Mouse (Mus musculus): Measurements from ENCODE around the gene Saxo1. TPM values are rescaled to one million over a fixed set of nuclear protein-coding genes. Genes with fewer than 3 reads are reported as not detected.

Saxo1 gene
- polyA plus RNA-seq, 1 experiment from 2014 or later = not detected

- Histone ChIP-seq H3K9ac (ENCODE audit: low read depth, low read length) (no peak overlapping the region), H3K4me2 (replicated peaks; ENCODE audit: low read depth, low read length) (no peak overlapping the region), H3K9me3 (ENCODE audit: control insufficient read depth, low read length) (no peaks in the 10 kb centered on the region), H3K27me3 (ENCODE audit: control insufficient read depth, insufficient read depth, low read length) (no peaks in the 10 kb centered on the region), H3K4me3 (ENCODE audit: low read depth, low read length) (no peak overlapping the region), H3K27ac (ENCODE audit: low read depth, low read length) (no peak overlapping the region), H3K4me1 (replicated peaks; ENCODE audit: control insufficient read depth, insufficient read depth, low read length) (no peaks in the 10 kb centered on the region), H3K36me3 (ENCODE audit: control insufficient read depth, insufficient read depth, low read length) (no peaks in the 10 kb centered on the region)
- WGBS = 81% methylated on average over 7 of the region's 7 CpGs
- DNase-seq (ENCODE audit: low spot score) = no peak
- no peak for ATAC-seq (ENCODE audit: low FRiP score)
Measured at GRCm38 (mm10) chr4:86425581-86425980, 132.5 kb downstream of the Saxo1 start.

GRCm38 (mm10) chr4:86422586-86422985 lies 135.5 kb downstream of the Saxo1 start:
- no peaks in the 10 kb centered on the region for H3K4me1 ChIP-seq (replicated peaks; ENCODE audit: control insufficient read depth, insufficient read depth, low read length)
- H3K4me3 ChIP-seq (ENCODE audit: low read depth, low read length) = no peak overlapping the region
- H3K9ac ChIP-seq (ENCODE audit: low read depth, low read length) = no peak overlapping the region
- no peak for ATAC-seq (ENCODE audit: low FRiP score)
- H3K27me3 ChIP-seq (ENCODE audit: control insufficient read depth, insufficient read depth, low read length) = no peaks in the 10 kb centered on the region
- H3K4me2 ChIP-seq (replicated peaks; ENCODE audit: low read depth, low read length) = no peak overlapping the region
- no peaks in the 10 kb centered on the region for H3K9me3 ChIP-seq (ENCODE audit: control insufficient read depth, low read length)
- DNase-seq (ENCODE audit: low spot score) = no peak
- no peak overlapping the region for H3K27ac ChIP-seq (ENCODE audit: low read depth, low read length)
- no peaks in the 10 kb centered on the region for H3K36me3 ChIP-seq (ENCODE audit: control insufficient read depth, insufficient read depth, low read length)
- 68% methylated on average over 6 of the region's 6 CpGs for WGBS

- no peaks in the 10 kb centered on the region for H3K9me3 ChIP-seq (ENCODE audit: control insufficient read depth, low read length)
- no peaks in the 10 kb centered on the region for H3K4me1 ChIP-seq (replicated peaks; ENCODE audit: control insufficient read depth, insufficient read depth, low read length)
- no peak overlapping the region for H3K9ac ChIP-seq (ENCODE audit: low read depth, low read length)
- no peak overlapping the region for H3K27ac ChIP-seq (ENCODE audit: low read depth, low read length)
- H3K4me3 ChIP-seq (ENCODE audit: low read depth, low read length) = no peak overlapping the region
- no peaks in the 10 kb centered on the region for H3K27me3 ChIP-seq (ENCODE audit: control insufficient read depth, insufficient read depth, low read length)
- 61% methylated on average over 15 of the region's 15 CpGs for WGBS
- ATAC-seq (ENCODE audit: low FRiP score) (peak; percentile 30; the same call in 1 of the 2 replicates), DNase-seq (ENCODE audit: low spot score) (peak; percentile 11)
- no peak overlapping the region for H3K4me2 ChIP-seq (replicated peaks; ENCODE audit: low read depth, low read length)
- H3K36me3 ChIP-seq (ENCODE audit: control insufficient read depth, insufficient read depth, low read length) = no peaks in the 10 kb centered on the region
Measured at GRCm38 (mm10) chr4:86416401-86417025, 141.6 kb downstream of the Saxo1 start.

GRCm38 (mm10) chr4:86413388-86413787 lies 144.7 kb downstream of the Saxo1 start:
- no peaks in the 10 kb centered on the region for H3K4me1 ChIP-seq (replicated peaks; ENCODE audit: control insufficient read depth, insufficient read depth, low read length)
- H3K27ac ChIP-seq (ENCODE audit: low read depth, low read length) = no peak overlapping the region
- no peak overlapping the region for H3K4me2 ChIP-seq (replicated peaks; ENCODE audit: low read depth, low read length)
- H3K36me3 ChIP-seq (ENCODE audit: control insufficient read depth, insufficient read depth, low read length) = no peaks in the 10 kb centered on the region
- 32% methylated on average over 3 of the region's 3 CpGs for WGBS
- no peaks in the 10 kb centered on the region for H3K27me3 ChIP-seq (ENCODE audit: control insufficient read depth, insufficient read depth, low read length)
- no peak overlapping the region for H3K4me3 ChIP-seq (ENCODE audit: low read depth, low read length)
- peak; percentile 19 for DNase-seq (ENCODE audit: low spot score)
- no peaks in the 10 kb centered on the region for H3K9me3 ChIP-seq (ENCODE audit: control insufficient read depth, low read length)
- peak; percentile 60 for ATAC-seq (ENCODE audit: low FRiP score)
- no peak overlapping the region for H3K9ac ChIP-seq (ENCODE audit: low read depth, low read length)

GRCm38 (mm10) chr4:86410946-86411345 lies 147.2 kb downstream of the Saxo1 start:
- 85% methylated on average over 3 of the region's 3 CpGs for WGBS
- no peak overlapping the region for H3K4me3 ChIP-seq (ENCODE audit: low read depth, low read length)
- H3K4me2 ChIP-seq (replicated peaks; ENCODE audit: low read depth, low read length) = no peak overlapping the region
- DNase-seq (ENCODE audit: low spot score) = no peak
- no peaks in the 10 kb centered on the region for H3K36me3 ChIP-seq (ENCODE audit: control insufficient read depth, insufficient read depth, low read length)
- no peak overlapping the region for H3K9ac ChIP-seq (ENCODE audit: low read depth, low read length)
- no peak overlapping the region for H3K27ac ChIP-seq (ENCODE audit: low read depth, low read length)
- no peak for ATAC-seq (ENCODE audit: low FRiP score)
- no peaks in the 10 kb centered on the region for H3K4me1 ChIP-seq (replicated peaks; ENCODE audit: control insufficient read depth, insufficient read depth, low read length)
- no peaks in the 10 kb centered on the region for H3K27me3 ChIP-seq (ENCODE audit: control insufficient read depth, insufficient read depth, low read length)
- H3K9me3 ChIP-seq (ENCODE audit: control insufficient read depth, low read length) = no peaks in the 10 kb centered on the region

- Histone ChIP-seq H3K4me3 (ENCODE audit: low read depth, low read length) (no peak overlapping the region), H3K27ac (ENCODE audit: low read depth, low read length) (no peak overlapping the region), H3K27me3 (ENCODE audit: control insufficient read depth, insufficient read depth, low read length) (no peaks in the 10 kb centered on the region), H3K4me1 (replicated peaks; ENCODE audit: control insufficient read depth, insufficient read depth, low read length) (no peaks in the 10 kb centered on the region), H3K36me3 (ENCODE audit: control insufficient read depth, insufficient read depth, low read length) (no peaks in the 10 kb centered on the region), H3K9me3 (ENCODE audit: control insufficient read depth, low read length) (no peaks in the 10 kb centered on the region), H3K4me2 (replicated peaks; ENCODE audit: low read depth, low read length) (no peak overlapping the region), H3K9ac (ENCODE audit: low read depth, low read length) (no peak overlapping the region)
- DNase-seq (ENCODE audit: low spot score) (no peak), ATAC-seq (ENCODE audit: low FRiP score) (no peak)
- 91% methylated on average over 9 of the region's 9 CpGs for WGBS
Measured at GRCm38 (mm10) chr4:86408421-86408820, 149.7 kb downstream of the Saxo1 start.

GRCm38 (mm10) chr4:86407200-86407527 lies 151.0 kb downstream of the Saxo1 start:
- H3K36me3 ChIP-seq (ENCODE audit: control insufficient read depth, insufficient read depth, low read length) = no peaks in the 10 kb centered on the region
- H3K9ac ChIP-seq (ENCODE audit: low read depth, low read length) = no peak overlapping the region
- no peaks in the 10 kb centered on the region for H3K27me3 ChIP-seq (ENCODE audit: control insufficient read depth, insufficient read depth, low read length)
- WGBS = 72% methylated on average over 3 of the region's 3 CpGs
- ATAC-seq (ENCODE audit: low FRiP score) = no peak
- H3K9me3 ChIP-seq (ENCODE audit: control insufficient read depth, low read length) = no peaks in the 10 kb centered on the region
- H3K4me2 ChIP-seq (replicated peaks; ENCODE audit: low read depth, low read length) = no peak overlapping the region
- H3K4me3 ChIP-seq (ENCODE audit: low read depth, low read length) = no peak overlapping the region
- no peak overlapping the region for H3K27ac ChIP-seq (ENCODE audit: low read depth, low read length)
- no peaks in the 10 kb centered on the region for H3K4me1 ChIP-seq (replicated peaks; ENCODE audit: control insufficient read depth, insufficient read depth, low read length)
- no peak for DNase-seq (ENCODE audit: low spot score)

GRCm38 (mm10) chr4:86406501-86407199 lies 151.5 kb downstream of the Saxo1 start:
- H3K9me3 ChIP-seq (ENCODE audit: control insufficient read depth, low read length) = no peaks in the 10 kb centered on the region
- H3K4me3 ChIP-seq (ENCODE audit: low read depth, low read length) = no peak overlapping the region
- no peak overlapping the region for H3K4me2 ChIP-seq (replicated peaks; ENCODE audit: low read depth, low read length)
- H3K27me3 ChIP-seq (ENCODE audit: control insufficient read depth, insufficient read depth, low read length) = no peaks in the 10 kb centered on the region
- no peaks in the 10 kb centered on the region for H3K4me1 ChIP-seq (replicated peaks; ENCODE audit: control insufficient read depth, insufficient read depth, low read length)
- no peaks in the 10 kb centered on the region for H3K36me3 ChIP-seq (ENCODE audit: control insufficient read depth, insufficient read depth, low read length)
- ATAC-seq (ENCODE audit: low FRiP score) = no peak
- no peak overlapping the region for H3K9ac ChIP-seq (ENCODE audit: low read depth, low read length)
- DNase-seq (ENCODE audit: low spot score) = peak; percentile 29
- H3K27ac ChIP-seq (ENCODE audit: low read depth, low read length) = no peak overlapping the region
- WGBS = 61% methylated on average over 7 of the region's 7 CpGs

- ATAC-seq (ENCODE audit: low FRiP score) = no peak
- Histone ChIP-seq H3K4me2 (replicated peaks; ENCODE audit: low read depth, low read length) (no peak overlapping the region), H3K36me3 (ENCODE audit: control insufficient read depth, insufficient read depth, low read length) (no peaks in the 10 kb centered on the region), H3K4me3 (ENCODE audit: low read depth, low read length) (no peak overlapping the region), H3K9me3 (ENCODE audit: control insufficient read depth, low read length) (no peaks in the 10 kb centered on the region), H3K4me1 (replicated peaks; ENCODE audit: control insufficient read depth, insufficient read depth, low read length) (no peaks in the 10 kb centered on the region), H3K27me3 (ENCODE audit: control insufficient read depth, insufficient read depth, low read length) (no peaks in the 10 kb centered on the region), H3K27ac (ENCODE audit: low read depth, low read length) (no peak overlapping the region), H3K9ac (ENCODE audit: low read depth, low read length) (no peak overlapping the region)
- WGBS = 65% methylated on average over 3 of the region's 3 CpGs
- no peak for DNase-seq (ENCODE audit: low spot score)
Measured at GRCm38 (mm10) chr4:86401116-86401515, 157.0 kb downstream of the Saxo1 start.

All from hindbrain, embryonic 11.5 days (tissue).